Comparison of ENCODE assay signal across 10 mouse cellular contexts in the genomic region with DNA sequence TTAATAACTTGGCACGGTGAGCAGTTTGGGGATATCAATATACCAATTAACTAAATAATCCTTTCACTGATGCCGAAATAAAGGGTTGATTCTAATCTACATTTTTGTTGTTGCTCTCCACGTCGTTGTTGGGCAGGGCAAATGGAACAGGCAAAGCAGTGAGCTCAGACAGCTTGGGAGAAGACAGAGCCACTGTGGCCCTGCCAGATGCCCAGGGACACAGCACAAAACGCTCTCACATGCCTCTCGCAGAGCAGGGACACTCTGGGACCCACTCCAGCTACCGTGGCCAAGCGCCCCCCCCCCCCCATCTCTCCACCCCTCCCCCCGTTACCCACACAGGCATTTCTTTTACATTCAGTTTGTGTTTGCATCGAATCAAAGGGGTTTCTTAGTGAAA.
DNase-seq lines count a peak whose midpoint lies in the region; ATAC-seq and TF ChIP-seq lines count a peak whose summit lies in the region.
"Had no signal": no experiment of that assay in that cellular context is flagged by ENCODE, and none has a peak within 500 bp of the region (broad histone marks: within the 10 kb centered on the region; RNA-seq: fewer than 3 reads in every experiment).

No protein-coding gene starts in this region.

- WGBS in hindbrain, embryonic 13.5 days = 36% methylated on average over 10 of the region's 10 CpGs
- 59% methylated on average over 10 of the region's 10 CpGs for WGBS in hindbrain, embryonic 10.5 days
- 6% methylated on average over 10 of the region's 10 CpGs for WGBS in forebrain, embryonic 14.5 days
- 63% methylated on average over 10 of the region's 10 CpGs for WGBS in kidney, adult 2 months

- TF ChIP-seq POLR2A in kidney, adult 2 months (IDR thresholded peaks at IDR 0.05; ENCODE audit: low read depth, low read length) = no peak

- H3K27me3 ChIP-seq in hindbrain, embryonic 13.5 days = no peaks in the 10 kb centered on the region
- H3K27me3 ChIP-seq in hindbrain, embryonic 10.5 days (ENCODE audit: insufficient read depth, poor library complexity, severe bottlenecking) = no peaks in the 10 kb centered on the region
- H3K27me3 ChIP-seq in forebrain, embryonic 14.5 days (replicated peaks; ENCODE audit: control insufficient read depth, insufficient read depth, low read length) = no peaks in the 10 kb centered on the region
- no peaks in the 10 kb centered on the region for H3K27me3 ChIP-seq in kidney, adult 2 months (replicated peaks; ENCODE audit: control insufficient read depth, insufficient read depth, low read length)

- TF ChIP-seq CTCF in kidney, adult 2 months (conservative IDR thresholded peaks at IDR 0.05; ENCODE audit: insufficient read depth, insufficient read length, low read depth, low read length) = no peak

- peak overlapping the region; percentile 72 for H3K27ac ChIP-seq in hindbrain, embryonic 13.5 days
- H3K27ac ChIP-seq in hindbrain, embryonic 10.5 days = no peak overlapping the region
- H3K27ac ChIP-seq in forebrain, embryonic 14.5 days (ENCODE audit: low read depth, low read length) = peak overlapping the region; percentile 58; the same call in 1 of the 2 replicates
- no peak overlapping the region for H3K27ac ChIP-seq in kidney, adult 2 months (ENCODE audit: insufficient read depth, low read depth, low read length)

- H3K9ac ChIP-seq in hindbrain, embryonic 13.5 days = no peak overlapping the region
- no peak overlapping the region for H3K9ac ChIP-seq in forebrain, embryonic 14.5 days (ENCODE audit: low read length)

- H3K36me3 ChIP-seq in hindbrain, embryonic 13.5 days = no peaks in the 10 kb centered on the region
- no peaks in the 10 kb centered on the region for H3K36me3 ChIP-seq in hindbrain, embryonic 10.5 days
- no peaks in the 10 kb centered on the region for H3K36me3 ChIP-seq in forebrain, embryonic 14.5 days (ENCODE audit: control insufficient read depth, insufficient read depth, low read length)
- H3K36me3 ChIP-seq in kidney, adult 2 months (ENCODE audit: control insufficient read depth, insufficient read depth, low read length) = no peaks in the 10 kb centered on the region

- no peak for DNase-seq in hindbrain, embryonic 10.5 days (ENCODE audit: low spot score)
- DNase-seq in cerebellum, adult 11-12 months = peak; percentile 55
- peak; percentile 91 for DNase-seq in forebrain, embryonic 14.5 days (ENCODE audit: low spot score)
- DNase-seq in left cerebral cortex, postnatal 4 days = peak; percentile 80
- DNase-seq in frontal cortex, postnatal 25 days (ENCODE audit: low spot score in 2 of 2) = no peak
- DNase-seq in kidney, adult 2 months = no peak
- no peak for DNase-seq in thymus, postnatal 25 days
- DNase-seq: kidney, postnatal 14 days had no signal

- no peak overlapping the region for H3K4me3 ChIP-seq in hindbrain, embryonic 13.5 days
- no peak overlapping the region for H3K4me3 ChIP-seq in hindbrain, embryonic 10.5 days
- no peak overlapping the region for H3K4me3 ChIP-seq in forebrain, embryonic 14.5 days (ENCODE audit: low read depth, low read length)
- H3K4me3 ChIP-seq in kidney, adult 2 months (ENCODE audit: insufficient read depth, low read depth, low read length) = no peak overlapping the region

- peak; percentile 88 for ATAC-seq in hindbrain, embryonic 13.5 days (ENCODE audit: low FRiP score)
- ATAC-seq in forebrain, embryonic 14.5 days = peak; percentile 98
- ATAC-seq: activated CD4-positive, CD25-positive, alpha-beta regulatory T cell, adult 4 months had no signal

- peaks cover 14% of the 10 kb centered on the region for H3K4me1 ChIP-seq in hindbrain, embryonic 13.5 days (replicated peaks)
- H3K4me1 ChIP-seq in hindbrain, embryonic 10.5 days (replicated peaks) = peaks cover 13% of the 10 kb centered on the region; the same call in 1 of the 2 replicates
- peaks cover 14% of the 10 kb centered on the region for H3K4me1 ChIP-seq in forebrain, embryonic 14.5 days (ENCODE audit: control insufficient read depth, insufficient read depth, low read length)
- peaks cover 3% of the 10 kb centered on the region for H3K4me1 ChIP-seq in kidney, adult 2 months (ENCODE audit: control insufficient read depth, insufficient read depth, low read length)

- intact Hi-C loops in left cerebral cortex, postnatal 4 days (cut with DNase I) = no loop called here

- peak overlapping the region; percentile 15; the same call in 1 of the 2 replicates for H3K4me2 ChIP-seq in hindbrain, embryonic 13.5 days
- H3K4me2 ChIP-seq in forebrain, embryonic 14.5 days (ENCODE audit: low read length) = peak overlapping the region; percentile 30

- no peaks in the 10 kb centered on the region for H3K9me3 ChIP-seq in hindbrain, embryonic 13.5 days
- no peaks in the 10 kb centered on the region for H3K9me3 ChIP-seq in hindbrain, embryonic 10.5 days
- H3K9me3 ChIP-seq in forebrain, embryonic 14.5 days (replicated peaks; ENCODE audit: control insufficient read depth, low read length) = no peaks in the 10 kb centered on the region

Comparison
In these comparisons a context has a peak if more than half of its experiments do, and no peak if none do; other contexts are left out.
1. H3K27ac ChIP-seq: peak in hindbrain, embryonic 13.5 days (single experiment) and forebrain, embryonic 14.5 days (single experiment); none in hindbrain, embryonic 10.5 days (single experiment) and kidney, adult 2 months (single experiment).
2. DNase-seq: peak in cerebellum, adult 11-12 months (single experiment), forebrain, embryonic 14.5 days (single experiment) and left cerebral cortex, postnatal 4 days (single experiment); none in hindbrain, embryonic 10.5 days (single experiment), frontal cortex, postnatal 25 days (0 of 2), kidney, adult 2 months (single experiment) and thymus, postnatal 25 days (single experiment).